Mouse (Mus musculus) midbrain, embryonic 14.5 days (tissue): ENCODE measurements around the gene Tmem198. TPM values are rescaled to one million over a fixed set of nuclear protein-coding genes. Genes with fewer than 3 reads are reported as not detected.

ENCODE experiments used
- ATAC-seq: fragments of 200-750 bp; cut with Nextera tagmentation; 2 replicates; pipeline ENCODE4 v1.8.0; 2017; ENCODE audit warnings: moderate number of reproducible peaks, moderate library complexity; ENCODE audit not compliant: low FRiP score, low TSS enrichment
- DNase-seq: peaks from one replicate; pipeline ENCODE4 v3.0.0-alpha.2; 2015
- H3K27ac ChIP-seq: fragments of 300-500 bp; sonication (generic); replicated peaks from 2 replicates; pipeline ENCODE4 v1.5.1; 2014; ENCODE audit warnings: mild to moderate bottlenecking, low read depth, low read length, moderate library complexity
- H3K27me3 ChIP-seq: fragments of 300-500 bp; sonication (generic); 2 replicates; pipeline ENCODE4 v1.6.1; 2014; ENCODE audit warnings: low read length, control low read depth, mixed read lengths; ENCODE audit not compliant: control insufficient read depth, insufficient read depth
- H3K36me3 ChIP-seq: fragments of 300-500 bp; sonication (generic); 2 replicates; pipeline ENCODE4 v1.6.1; 2014; ENCODE audit warnings: low read length, control low read depth; ENCODE audit not compliant: control insufficient read depth, insufficient read depth
- H3K4me1 ChIP-seq: fragments of 300-500 bp; sonication (generic); 2 replicates; pipeline ENCODE4 v1.6.1; 2014; ENCODE audit warnings: mild to moderate bottlenecking, antibody characterized with exemption, low read length, control low read depth; ENCODE audit not compliant: control insufficient read depth, insufficient read depth
- H3K4me2 ChIP-seq: fragments of 300-500 bp; sonication (generic); 2 replicates; pipeline ENCODE4 v1.6.1; 2014; ENCODE audit warnings: mild to moderate bottlenecking, low read length, moderate library complexity
- H3K4me3 ChIP-seq: fragments of 300-500 bp; sonication (generic); replicated peaks from 2 replicates; pipeline ENCODE4 v1.5.1; 2014; ENCODE audit warnings: low read depth, low read length
- H3K9ac ChIP-seq: fragments of 300-500 bp; sonication (generic); replicated peaks from 2 replicates; pipeline ENCODE4 v1.6.1; 2014; ENCODE audit warnings: mild to moderate bottlenecking, low read length, moderate library complexity
- H3K9me3 ChIP-seq: fragments of 300-500 bp; sonication (generic); 2 replicates; pipeline ENCODE4 v1.6.1; 2016; ENCODE audit warnings: low read length, control low read depth, mixed read lengths; ENCODE audit not compliant: control insufficient read depth
- WGBS: fragments of 180-500 bp; shearing (Covaris S2); extraction: QIAGEN DNeasy Blood & Tissue Kit; methylation state at CpG from one replicate; pipeline ENCODE4 v1.1.7; 2014; 5-methylcytosine and 5-hydroxymethylcytosine counted together
- polyA plus RNA-seq: library from polyadenylated mRNA; unstranded; fragments of >200 nt; fragmentation: Nextera tagmentation; extraction: Ambion mirVana; gene quantifications from 2 replicates; pipeline ENCODE4 v1.2.1, GENCODE M21; 2014

Gene Tmem198
- 42.9 and 55.9 TPM in 2 replicates for polyA plus RNA-seq

DNA sequence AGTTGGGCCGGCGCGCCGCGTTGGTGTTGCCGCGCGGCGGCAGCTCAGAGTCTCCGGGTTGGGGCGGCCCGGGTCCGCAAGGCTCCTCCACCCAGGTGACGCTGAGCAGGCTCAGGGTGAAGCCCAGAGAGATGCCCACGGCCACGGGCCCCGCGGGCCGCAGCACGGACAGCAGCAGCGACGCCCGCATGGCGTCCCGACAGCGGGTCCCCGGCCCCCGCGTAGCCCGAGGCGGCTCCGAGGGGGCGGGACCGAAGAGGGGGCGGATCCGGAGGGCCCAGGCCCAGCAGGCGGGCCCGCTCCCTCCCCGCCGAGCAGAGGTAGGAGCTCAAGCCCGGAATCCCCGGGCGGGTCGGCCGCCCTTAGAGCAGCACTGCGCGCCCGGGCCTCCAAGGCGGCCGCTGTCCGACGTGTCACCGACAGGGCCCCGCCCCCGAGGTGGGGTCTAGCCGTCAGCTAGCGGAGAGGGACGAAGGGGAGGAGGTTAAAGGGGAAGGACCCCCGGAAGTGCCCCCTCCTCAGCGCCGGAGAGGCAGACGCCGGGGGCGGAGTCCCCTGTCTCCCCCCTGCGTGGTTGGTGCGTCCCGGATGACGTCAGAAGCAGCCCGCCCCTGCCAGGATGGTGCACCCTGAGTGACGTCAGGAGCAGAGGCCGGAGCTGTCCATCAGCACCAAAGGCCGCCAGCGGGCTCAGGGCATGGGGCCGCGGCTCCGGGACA is at the start of gene Tmem198, which contains the start of gene Chpf:
Tmem198 (plus strand) TSS at position 617 of the 719 bp plus-strand sequence.
Chpf (minus strand) TSS at position 392 of the 719 bp plus-strand sequence.
- Histone ChIP-seq H3K27ac (peak within 1 kb of the TSS; percentile 89), H3K4me3 (peak within 1 kb of the TSS; percentile 87), H3K27me3 (no peaks in the 10 kb centered on the region), H3K9ac (peak within 1 kb of the TSS; percentile 90), H3K9me3 (no peaks in the 10 kb centered on the region), H3K4me2 (peak within 1 kb of the TSS; percentile 86), H3K4me1 (peaks cover 32% of the 10 kb centered on the region), H3K36me3 (peaks cover 47% of the 10 kb centered on the region)
- WGBS: under 1% methylated on average over 71 of the region's 76 CpGs
- peak; percentile 99 for DNase-seq
- ATAC-seq: peak; percentile 92

DNA sequence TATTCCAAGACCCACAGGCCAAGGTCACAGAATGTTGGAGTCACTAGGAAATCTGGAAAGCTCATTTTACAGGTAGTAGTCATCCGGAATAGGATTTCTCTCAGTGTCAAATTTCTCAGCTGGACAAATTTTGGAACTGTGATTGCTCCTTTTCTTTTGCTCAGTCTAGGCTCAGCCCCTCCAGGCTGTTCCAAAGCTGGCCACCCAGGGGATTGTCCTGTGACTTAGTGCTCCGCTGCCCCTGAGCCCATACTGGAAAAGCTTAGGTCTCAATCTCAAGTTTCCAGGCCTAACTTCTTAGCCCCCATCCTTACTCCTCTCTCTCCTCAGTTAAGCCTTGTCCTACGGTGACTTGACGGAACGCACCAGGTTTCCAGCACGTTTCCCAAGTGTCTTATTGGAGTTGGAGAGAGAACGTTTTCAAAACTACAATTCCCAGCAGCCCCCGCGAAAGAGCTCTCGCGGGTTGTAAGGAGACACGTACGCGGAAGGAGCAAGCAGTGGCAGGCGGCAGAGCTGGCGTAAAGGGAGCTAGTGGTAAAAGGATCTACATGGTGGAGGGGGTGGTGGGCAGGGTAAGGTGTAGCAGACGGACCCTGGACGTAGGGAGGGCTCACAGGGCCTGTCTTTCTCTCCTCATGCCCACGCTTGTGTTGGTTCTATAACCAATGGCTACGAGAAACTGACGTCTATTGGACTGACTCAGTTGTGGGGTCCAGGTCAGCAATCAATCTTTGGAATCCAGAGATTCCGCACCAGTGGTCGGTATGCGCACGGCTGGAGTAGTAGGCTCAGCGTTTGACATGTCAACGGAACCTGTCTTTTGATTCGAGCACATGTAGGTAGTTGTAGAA is 43.6 kb upstream of the Tmem198 start, which contains the start of gene Gmppa:
Gmppa (plus strand) TSS at position 456 of the 854 bp plus-strand sequence.
- Histone ChIP-seq H3K27ac (peak within 1 kb of the TSS; percentile 70), H3K27me3 (no peaks in the 10 kb centered on the region), H3K4me2 (peak within 1 kb of the TSS; percentile 70), H3K4me3 (peak within 1 kb of the TSS; percentile 56), H3K36me3 (no peaks in the 10 kb centered on the region), H3K4me1 (peaks cover 14% of the 10 kb centered on the region), H3K9ac (peak within 1 kb of the TSS; percentile 67), H3K9me3 (no peaks in the 10 kb centered on the region)
- WGBS: 5% methylated on average over 28 of the region's 28 CpGs
- ATAC-seq (peak; percentile 85), DNase-seq (peak; percentile 94)

DNA sequence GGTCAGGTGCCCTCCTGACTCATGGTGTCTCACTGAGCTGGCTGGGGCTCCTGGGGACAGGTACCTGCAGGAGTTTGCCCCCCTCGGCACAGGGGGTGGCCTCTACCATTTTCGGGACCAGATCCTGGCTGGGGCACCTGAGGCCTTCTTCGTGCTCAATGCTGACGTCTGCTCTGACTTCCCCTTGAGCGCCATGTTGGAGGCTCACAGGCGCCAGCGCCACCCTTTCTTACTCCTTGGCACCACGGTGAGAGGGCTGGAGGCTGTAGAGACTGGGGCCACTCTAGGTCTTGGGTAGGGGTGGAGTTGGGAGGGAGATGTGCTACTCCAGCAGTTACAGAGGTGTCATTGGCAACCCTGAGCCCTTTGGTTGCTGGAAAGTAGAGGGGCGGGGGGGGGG is 40.5 kb upstream of the Tmem198 start:
- Histone ChIP-seq H3K36me3 (no peaks in the 10 kb centered on the region), H3K9me3 (no peaks in the 10 kb centered on the region), H3K27ac (no peak overlapping the region), H3K4me2 (no peak overlapping the region), H3K4me3 (no peak overlapping the region), H3K27me3 (no peaks in the 10 kb centered on the region), H3K9ac (no peak overlapping the region), H3K4me1 (peaks cover 32% of the 10 kb centered on the region)
- ATAC-seq: no peak
- no peak for DNase-seq
- 66% methylated on average over 9 of the region's 9 CpGs for WGBS

DNA sequence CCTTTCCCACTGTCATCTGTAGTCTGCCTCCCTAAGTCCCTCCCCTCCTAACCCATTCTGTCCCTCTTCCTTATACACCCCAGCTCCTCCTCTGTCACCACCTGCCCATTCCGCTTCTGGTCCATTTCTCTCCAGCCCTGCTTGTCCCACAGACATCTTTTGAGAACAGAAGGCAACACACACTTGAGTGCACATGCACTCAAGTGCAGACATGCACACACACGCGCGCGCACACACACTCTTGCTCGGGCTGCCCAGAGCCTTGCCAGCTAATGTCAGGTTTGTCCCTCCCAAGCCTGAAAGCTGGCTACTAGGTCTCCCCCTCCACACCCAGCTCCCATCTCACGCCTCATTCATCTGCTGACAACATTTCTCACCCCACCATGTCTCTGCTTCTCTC is 38.7 kb upstream of the Tmem198 start:
- no peak overlapping the region for H3K4me3 ChIP-seq
- ATAC-seq (no peak), DNase-seq (no peak)
- H3K4me2 ChIP-seq: no peak overlapping the region
- H3K4me1 ChIP-seq: peaks cover 46% of the 10 kb centered on the region
- no peak overlapping the region for H3K9ac ChIP-seq
- H3K36me3 ChIP-seq: no peaks in the 10 kb centered on the region
- H3K27ac ChIP-seq: no peak overlapping the region
- H3K9me3 ChIP-seq: no peaks in the 10 kb centered on the region
- 92% methylated on average over 7 of the region's 7 CpGs for WGBS
- H3K27me3 ChIP-seq: no peaks in the 10 kb centered on the region

DNA sequence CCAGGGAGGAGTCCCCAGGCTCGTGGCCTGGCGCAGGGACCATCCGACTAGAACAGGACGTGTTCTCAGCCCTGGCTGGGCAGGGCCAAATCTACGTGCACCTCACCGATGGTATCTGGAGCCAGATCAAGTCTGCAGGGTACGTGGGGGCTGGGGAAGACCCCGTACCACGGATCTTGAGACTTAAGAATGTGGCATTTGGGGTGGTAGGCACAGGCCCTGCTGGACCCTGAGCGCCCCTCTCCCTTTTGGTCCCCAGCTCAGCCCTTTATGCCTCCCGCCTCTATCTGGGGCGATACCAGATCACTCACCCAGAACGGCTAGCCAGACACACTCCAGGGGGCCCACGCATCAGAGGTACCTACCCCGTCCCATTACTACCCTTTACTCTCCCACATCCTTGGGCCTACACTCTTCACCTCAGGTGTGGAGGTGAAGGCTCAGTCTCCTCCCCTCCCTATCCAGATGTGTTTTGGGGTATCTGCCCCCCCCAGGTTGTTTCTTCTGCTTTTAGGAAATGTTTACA is 37.8 kb upstream of the Tmem198 start:
- no peak for DNase-seq
- Histone ChIP-seq H3K9me3 (no peaks in the 10 kb centered on the region), H3K4me1 (peaks cover 50% of the 10 kb centered on the region), H3K9ac (no peak overlapping the region), H3K27me3 (no peaks in the 10 kb centered on the region), H3K4me2 (no peak overlapping the region), H3K27ac (peak overlapping the region; percentile 90; the same call in 1 of the 2 replicates), H3K4me3 (no peak overlapping the region), H3K36me3 (no peaks in the 10 kb centered on the region)
- ATAC-seq: no peak
- WGBS: 75% methylated on average over 15 of the region's 15 CpGs

DNA sequence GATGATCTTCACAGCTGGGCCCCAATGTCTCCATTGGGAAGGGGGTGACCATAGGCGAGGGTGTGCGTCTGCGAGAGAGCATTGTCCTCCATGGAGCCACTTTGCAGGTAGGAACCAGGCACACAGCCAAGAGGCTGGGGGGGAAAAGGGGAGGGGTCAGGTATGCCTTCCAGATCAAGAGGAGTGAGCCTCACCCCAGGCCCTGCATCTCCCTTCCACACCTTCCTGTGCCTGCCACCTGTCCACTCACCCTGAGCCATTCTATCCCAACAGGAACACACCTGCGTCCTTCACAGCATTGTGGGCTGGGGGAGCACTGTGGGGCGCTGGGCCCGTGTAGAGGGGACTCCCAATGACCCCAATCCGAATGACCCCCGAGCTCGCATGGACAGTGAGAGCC is 37.2 kb upstream of the Tmem198 start:
- 79% methylated on average over 9 of the region's 9 CpGs for WGBS
- H3K4me1 ChIP-seq: peaks cover 53% of the 10 kb centered on the region
- H3K27me3 ChIP-seq: no peaks in the 10 kb centered on the region
- H3K9me3 ChIP-seq: no peaks in the 10 kb centered on the region
- H3K4me3 ChIP-seq: no peak overlapping the region
- H3K4me2 ChIP-seq: no peak overlapping the region
- H3K27ac ChIP-seq: peak overlapping the region; percentile 90
- DNase-seq (no peak), ATAC-seq (no peak)
- H3K9ac ChIP-seq: no peak overlapping the region
- H3K36me3 ChIP-seq: no peaks in the 10 kb centered on the region

DNA sequence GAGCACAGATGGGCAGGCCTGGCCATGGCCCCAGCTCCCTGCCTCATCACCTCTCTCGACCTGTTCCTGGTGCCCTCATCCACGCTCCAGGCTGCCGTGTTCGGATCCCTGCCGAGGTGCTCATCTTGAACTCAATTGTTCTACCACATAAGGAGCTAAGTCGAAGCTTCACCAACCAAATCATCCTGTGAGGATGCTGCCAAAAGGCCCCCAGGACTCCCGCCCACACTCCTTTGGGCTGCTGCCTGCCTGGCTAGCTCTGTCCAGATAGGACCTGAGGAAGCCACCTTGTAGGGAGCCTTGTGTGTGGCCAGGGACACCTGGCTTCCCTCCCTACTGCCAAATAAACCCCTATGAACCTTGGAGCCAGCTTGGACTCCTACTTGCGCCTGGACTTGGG is 36.5 kb upstream of the Tmem198 start:
- Histone ChIP-seq H3K9ac (no peak overlapping the region; the same call in 1 of the 2 replicates), H3K36me3 (no peaks in the 10 kb centered on the region), H3K4me3 (no peak overlapping the region), H3K27ac (peak overlapping the region; percentile 90), H3K27me3 (no peaks in the 10 kb centered on the region), H3K9me3 (no peaks in the 10 kb centered on the region), H3K4me2 (peak overlapping the region; percentile 70), H3K4me1 (peaks cover 59% of the 10 kb centered on the region)
- WGBS: 15% methylated on average over 8 of the region's 8 CpGs
- ATAC-seq (no peak), DNase-seq (peak; percentile 38)

DNA sequence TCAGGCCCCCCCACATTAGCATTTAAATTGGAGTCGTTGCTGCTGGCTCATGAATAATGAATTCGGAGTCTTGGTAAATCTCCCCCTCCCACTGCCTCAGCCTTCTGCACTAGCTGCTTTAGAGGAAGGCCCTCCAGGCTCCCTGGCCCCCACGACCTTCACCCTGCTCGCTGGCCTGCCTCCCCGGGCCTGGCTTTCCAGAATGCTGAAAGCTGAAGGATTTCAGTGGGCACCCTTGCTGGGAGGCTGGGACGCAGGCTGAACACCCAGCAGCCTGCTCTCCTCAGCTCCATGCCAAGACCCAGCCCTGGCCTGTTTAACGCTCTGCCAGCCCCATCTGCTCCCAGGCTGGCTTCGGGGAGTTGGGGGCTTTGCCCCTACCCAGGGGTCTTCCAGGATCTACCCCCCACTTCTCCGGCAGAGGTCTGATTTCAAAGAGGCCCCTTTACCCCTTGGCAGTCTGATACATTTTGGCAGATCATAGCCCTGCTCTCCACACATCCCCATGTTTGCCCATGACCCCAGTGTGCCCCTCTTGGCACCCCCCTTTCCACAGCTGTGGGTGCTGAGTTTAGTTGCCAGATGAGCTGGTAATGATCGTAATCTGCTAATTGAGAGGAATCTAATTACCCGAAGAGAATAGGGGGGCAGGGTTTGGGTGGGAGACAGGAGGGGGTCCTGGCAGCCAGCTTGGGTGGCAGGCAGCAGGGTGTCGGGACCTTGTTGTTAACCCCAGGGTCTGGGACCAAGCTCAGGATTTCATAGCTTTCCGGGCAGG is 35.9 kb upstream of the Tmem198 start:
- Histone ChIP-seq H3K9ac (peak overlapping the region; percentile 36; the same call in 1 of the 2 replicates), H3K4me2 (peak overlapping the region; percentile 70), H3K4me1 (peaks cover 64% of the 10 kb centered on the region), H3K9me3 (no peaks in the 10 kb centered on the region), H3K36me3 (no peaks in the 10 kb centered on the region), H3K27ac (peak overlapping the region; percentile 90), H3K4me3 (no peak overlapping the region), H3K27me3 (no peaks in the 10 kb centered on the region)
- ATAC-seq (peak; percentile 29; the same call in 1 of the 2 replicates), DNase-seq (peak; percentile 74)
- 12% methylated on average over 13 of the region's 13 CpGs for WGBS
